Mouse (Mus musculus) intestine, postnatal 0 days (tissue): ENCODE results near the gene Sass6. TPM values are rescaled to one million over a fixed set of nuclear protein-coding genes. Genes with fewer than 3 reads are reported as not detected.

ENCODE experiments used
- ATAC-seq: fragments of 200-750 bp; cut with Nextera tagmentation; 2 replicates; pipeline ENCODE4 v1.8.0; 2017; ENCODE audit warnings: mild to moderate bottlenecking, moderate TSS enrichment, moderate library complexity
- H3K27ac ChIP-seq: fragments of 300-500 bp; sonication (generic); 2 replicates; pipeline ENCODE4 v1.5.1; 2014; ENCODE audit warnings: mild to moderate bottlenecking, low read depth, low read length, moderate library complexity
- H3K27me3 ChIP-seq: fragments of 300-500 bp; sonication (generic); replicated peaks from 2 replicates; pipeline ENCODE4 v1.6.1; 2014; ENCODE audit warnings: low read length, mixed read lengths; ENCODE audit not compliant: control insufficient read depth, insufficient read depth
- H3K36me3 ChIP-seq: fragments of 300-500 bp; sonication (generic); 2 replicates; pipeline ENCODE4 v1.6.1; 2014; ENCODE audit warnings: mild to moderate bottlenecking, moderate library complexity; ENCODE audit not compliant: control insufficient read depth, insufficient read depth
- H3K4me1 ChIP-seq: fragments of 300-500 bp; sonication (generic); replicated peaks from 2 replicates; pipeline ENCODE4 v1.6.1; 2014; ENCODE audit warnings: antibody characterized with exemption, low read length, mixed read lengths; ENCODE audit not compliant: control insufficient read depth, insufficient read depth
- H3K4me2 ChIP-seq: fragments of 300-500 bp; sonication (generic); replicated peaks from 2 replicates; pipeline ENCODE4 v1.6.1; 2014; ENCODE audit warnings: low read depth, mild to moderate bottlenecking, moderate library complexity
- H3K4me3 ChIP-seq: fragments of 300-500 bp; sonication (generic); 2 replicates; pipeline ENCODE4 v1.5.1; 2014; ENCODE audit warnings: low read depth, low read length
- H3K9ac ChIP-seq: fragments of 300-500 bp; sonication (generic); 2 replicates; pipeline ENCODE4 v1.6.1; 2014; ENCODE audit warnings: mild to moderate bottlenecking, low read depth, low read length
- H3K9me3 ChIP-seq: fragments of 300-500 bp; sonication (generic); 2 replicates; pipeline ENCODE4 v1.6.1; 2016; ENCODE audit warnings: mixed run types; ENCODE audit not compliant: control insufficient read depth
- CTCF ChIP-seq: sonication (generic); IDR thresholded peaks from 2 replicates; pipeline ENCODE4 v1.5.1; 2016; ENCODE audit warnings: low read depth, mild to moderate bottlenecking, control low read depth, antibody characterized with exemption, moderate library complexity
- WGBS: fragments of 180-500 bp; shearing (Covaris S2); extraction: QIAGEN DNeasy Blood & Tissue Kit; methylation state at CpG from one replicate; pipeline ENCODE4 v1.1.7; 2014; 5-methylcytosine and 5-hydroxymethylcytosine counted together
- polyA plus RNA-seq: library from polyadenylated mRNA; unstranded; fragments of >200 nt; fragmentation: Nextera tagmentation; extraction: Ambion mirVana; gene quantifications from 2 replicates; pipeline ENCODE4 v1.2.1, GENCODE M21; 2015

Gene Sass6
- polyA plus RNA-seq, 1 experiment from 2014 or later = 4.1 TPM

GRCm38 (mm10) chr3:116601005-116601404 is 6.2 kb downstream of the Sass6 start:
- Histone ChIP-seq H3K4me3 (no peak overlapping the region), H3K36me3 (no peaks in the 10 kb centered on the region), H3K4me2 (no peak overlapping the region), H3K27me3 (no peaks in the 10 kb centered on the region), H3K27ac (no peak overlapping the region), H3K9ac (no peak overlapping the region), H3K4me1 (no peaks in the 10 kb centered on the region), H3K9me3 (no peaks in the 10 kb centered on the region)
- ATAC-seq = no peak
- no peak for TF ChIP-seq CTCF
- WGBS = 90% methylated on average over 5 of the region's 5 CpGs

- WGBS = 93% methylated on average over 5 of the region's 5 CpGs
- H3K9me3 ChIP-seq = no peaks in the 10 kb centered on the region
- H3K9ac ChIP-seq = no peak overlapping the region
- no peaks in the 10 kb centered on the region for H3K27me3 ChIP-seq
- no peaks in the 10 kb centered on the region for H3K4me1 ChIP-seq
- no peak for TF ChIP-seq CTCF
- H3K27ac ChIP-seq = no peak overlapping the region
- H3K36me3 ChIP-seq = no peaks in the 10 kb centered on the region
- no peak for ATAC-seq
- H3K4me2 ChIP-seq = no peak overlapping the region
- H3K4me3 ChIP-seq = no peak overlapping the region
Observed at GRCm38 (mm10) chr3:116601781-116602180, 7.0 kb downstream of the Sass6 start.

- no peak overlapping the region for H3K27ac ChIP-seq
- no peaks in the 10 kb centered on the region for H3K9me3 ChIP-seq
- no peaks in the 10 kb centered on the region for H3K4me1 ChIP-seq
- H3K27me3 ChIP-seq = no peaks in the 10 kb centered on the region
- no peaks in the 10 kb centered on the region; the same call in 1 of the 2 replicates for H3K36me3 ChIP-seq
- 80% methylated on average over 9 of the region's 9 CpGs for WGBS
- H3K4me2 ChIP-seq = no peak overlapping the region
- H3K9ac ChIP-seq = no peak overlapping the region
- H3K4me3 ChIP-seq = no peak overlapping the region
- no peak for TF ChIP-seq CTCF
- no peak for ATAC-seq
Observed at GRCm38 (mm10) chr3:116604570-116604969, 9.8 kb downstream of the Sass6 start.

GRCm38 (mm10) chr3:116614295-116614892 is 19.6 kb downstream of the Sass6 start, which contains the start of gene Trmt13:
Trmt13 (minus strand) TSS chr3:116614587.
- H3K4me2 ChIP-seq = no peak within 1 kb of the TSS
- no peaks in the 10 kb centered on the region for H3K27me3 ChIP-seq
- no peaks in the 10 kb centered on the region for H3K4me1 ChIP-seq
- peaks cover 30% of the 10 kb centered on the region for H3K36me3 ChIP-seq
- no peak within 1 kb of the TSS for H3K9ac ChIP-seq
- no peak for ATAC-seq
- no peak within 1 kb of the TSS for H3K4me3 ChIP-seq
- no peak for TF ChIP-seq CTCF
- H3K27ac ChIP-seq = 0 out of 2 replicates have a peak within 1 kb of the TSS, but pooled peaks have one; percentile 21
- 41% methylated on average over 10 of the region's 10 CpGs for WGBS
- no peaks in the 10 kb centered on the region for H3K9me3 ChIP-seq

- no peak for TF ChIP-seq CTCF
- Histone ChIP-seq H3K9me3 (no peaks in the 10 kb centered on the region), H3K27ac (no peak overlapping the region), H3K4me2 (no peak overlapping the region), H3K9ac (no peak overlapping the region), H3K27me3 (no peaks in the 10 kb centered on the region), H3K4me3 (no peak overlapping the region), H3K36me3 (peaks cover 34% of the 10 kb centered on the region), H3K4me1 (no peaks in the 10 kb centered on the region)
- ATAC-seq = no peak
- 74% methylated on average over 8 of the region's 8 CpGs for WGBS
Observed at GRCm38 (mm10) chr3:116615318-116616068, 20.7 kb downstream of the Sass6 start.

GRCm38 (mm10) chr3:116618855-116619254 is 24.1 kb downstream of the Sass6 start:
- H3K36me3 ChIP-seq = peaks cover 26% of the 10 kb centered on the region
- 68% methylated on average over 6 of the region's 6 CpGs for WGBS
- H3K4me2 ChIP-seq = no peak overlapping the region
- no peaks in the 10 kb centered on the region for H3K27me3 ChIP-seq
- no peaks in the 10 kb centered on the region for H3K4me1 ChIP-seq
- TF ChIP-seq CTCF = no peak
- H3K27ac ChIP-seq = no peak overlapping the region
- no peak for ATAC-seq
- H3K9me3 ChIP-seq = no peaks in the 10 kb centered on the region
- H3K9ac ChIP-seq = no peak overlapping the region
- H3K4me3 ChIP-seq = no peak overlapping the region
